ENCODE assay signal across 16 mouse cellular contexts in the genomic region with DNA sequence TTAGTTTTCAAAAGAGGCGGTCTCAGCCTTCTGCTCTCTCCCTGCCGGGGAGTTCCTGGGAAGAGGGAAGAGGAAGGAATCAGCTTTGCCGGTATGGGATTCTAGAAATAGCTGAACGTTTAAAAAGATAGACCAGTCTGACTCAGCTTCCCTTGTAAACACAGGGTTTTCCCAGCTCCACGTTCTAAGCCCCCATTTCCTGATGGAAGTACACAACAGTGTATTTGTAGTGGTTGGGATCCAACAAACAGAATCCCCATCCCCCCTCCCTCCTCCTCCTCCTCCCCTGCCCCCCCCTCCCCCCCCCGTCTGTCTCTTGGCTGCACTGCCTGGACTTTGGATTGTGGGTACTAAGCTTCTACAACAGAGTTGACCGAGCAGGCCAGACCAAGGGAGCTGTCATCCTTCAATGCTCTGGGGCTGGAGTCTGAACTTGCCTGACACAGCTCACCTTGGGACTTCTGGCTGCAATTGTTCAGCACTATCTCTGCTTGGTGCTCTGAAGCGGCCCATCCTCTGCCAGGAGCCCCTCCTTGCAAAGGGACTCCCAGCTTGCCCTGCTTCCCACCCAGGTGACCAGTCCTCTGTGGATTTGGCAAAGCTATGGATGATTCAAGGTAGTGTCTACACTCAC. TPM values are rescaled to one million over a fixed set of nuclear protein-coding genes. Genes with fewer than 3 reads are reported as not detected.
DNase-seq lines count a peak whose midpoint lies in the region; ATAC-seq and TF ChIP-seq lines count a peak whose summit lies in the region.
"Had no signal": no experiment of that assay in that cellular context is flagged by ENCODE, and none has a peak within 500 bp of the region (broad histone marks: within the 10 kb centered on the region; RNA-seq: fewer than 3 reads in every experiment).

No protein-coding gene starts in this region.

- peak; percentile 48 to 73 for DNase-seq in heart, adult 18-20 months
- DNase-seq in heart, postnatal 10 days, result no peak
- DNase-seq in lung, embryonic 14.5 days, result peak; percentile 49
- no peak for DNase-seq in lung, postnatal 14 days
- DNase-seq in kidney, postnatal 25 days, result peak; percentile 68 to 90
- DNase-seq in cerebellum, postnatal 14 days, result no peak
- no peak for DNase-seq in right cerebral cortex, postnatal 25 days
- DNase-seq: adrenal gland, adult 2 months; cerebellum, adult 9-10 months had no signal

- ATAC-seq in lung, embryonic 14.5 days (ENCODE audit: insufficient read depth), result no peak
- ATAC-seq in intestine, postnatal 0 days, result 0 out of 2 replicates have a peak, but pooled peaks have one; percentile 30

- peak overlapping the region; percentile 10; the same call in 1 of the 2 replicates for H3K4me2 ChIP-seq in lung, embryonic 14.5 days
- H3K4me2 ChIP-seq in intestine, postnatal 0 days (replicated peaks; ENCODE audit: low read depth), result no peak overlapping the region
- H3K4me2 ChIP-seq: hindbrain, embryonic 15.5 days; limb, embryonic 15.5 days; neural tube, embryonic 12.5 days; stomach, embryonic 15.5 days had no signal

- no peaks in the 10 kb centered on the region for H3K27me3 ChIP-seq in lung, embryonic 14.5 days (ENCODE audit: insufficient read depth, low read length)
- H3K27me3 ChIP-seq in intestine, postnatal 0 days (replicated peaks; ENCODE audit: control insufficient read depth, insufficient read depth, low read length), result no peaks in the 10 kb centered on the region
- H3K27me3 ChIP-seq: hindbrain, embryonic 15.5 days; limb, embryonic 15.5 days; neural tube, embryonic 12.5 days; stomach, embryonic 15.5 days had no signal

- no peaks in the 10 kb centered on the region for H3K9me3 ChIP-seq in lung, embryonic 14.5 days (ENCODE audit: low read depth, low read length)
- no peaks in the 10 kb centered on the region for H3K9me3 ChIP-seq in intestine, postnatal 0 days (ENCODE audit: control insufficient read depth)
- H3K9me3 ChIP-seq: hindbrain, embryonic 15.5 days; limb, embryonic 15.5 days; neural tube, embryonic 12.5 days; stomach, embryonic 15.5 days had no signal

- WGBS in lung, embryonic 14.5 days, result 32% methylated on average over 8 of the region's 8 CpGs
- WGBS in intestine, postnatal 0 days, result 25% methylated on average over 8 of the region's 8 CpGs

- no peak overlapping the region for H3K4me3 ChIP-seq in lung, embryonic 14.5 days (ENCODE audit: low read depth, low read length)
- H3K4me3 ChIP-seq in intestine, postnatal 0 days (ENCODE audit: low read depth, low read length), result no peak overlapping the region
- H3K4me3 ChIP-seq: hindbrain, embryonic 15.5 days; layer of hippocampus, adult 2 months; limb, embryonic 15.5 days; neural tube, embryonic 12.5 days; stomach, embryonic 15.5 days had no signal

- intact Hi-C loops in heart, postnatal 10 days (cut with DNase I), result no loop called here

- peaks cover 35% of the 10 kb centered on the region for H3K4me1 ChIP-seq in lung, embryonic 14.5 days (ENCODE audit: insufficient read depth)
- H3K4me1 ChIP-seq in intestine, postnatal 0 days (replicated peaks; ENCODE audit: control insufficient read depth, insufficient read depth, low read length), result peaks cover 12% of the 10 kb centered on the region

- peak overlapping the region; percentile 76; the same call in 1 of the 2 replicates for H3K27ac ChIP-seq in lung, embryonic 14.5 days (ENCODE audit: low read depth)
- H3K27ac ChIP-seq in intestine, postnatal 0 days (ENCODE audit: low read depth, low read length), result no peak overlapping the region; the same call in 1 of the 2 replicates
- H3K27ac ChIP-seq: hindbrain, embryonic 15.5 days; layer of hippocampus, adult 2 months; limb, embryonic 15.5 days; neural tube, embryonic 12.5 days; stomach, embryonic 15.5 days had no signal

- H3K36me3 ChIP-seq in lung, embryonic 14.5 days (ENCODE audit: insufficient read depth), result no peaks in the 10 kb centered on the region
- H3K36me3 ChIP-seq in intestine, postnatal 0 days (ENCODE audit: control insufficient read depth, insufficient read depth), result no peaks in the 10 kb centered on the region
- H3K36me3 ChIP-seq: hindbrain, embryonic 15.5 days; limb, embryonic 15.5 days; neural tube, embryonic 12.5 days; stomach, embryonic 15.5 days had no signal

- H3K9ac ChIP-seq in lung, embryonic 14.5 days, result no peak overlapping the region
- H3K9ac ChIP-seq in intestine, postnatal 0 days (ENCODE audit: low read depth, low read length), result no peak overlapping the region
- H3K9ac ChIP-seq: hindbrain, embryonic 15.5 days; limb, embryonic 15.5 days; neural tube, embryonic 12.5 days; stomach, embryonic 15.5 days had no signal

- TF ChIP-seq CTCF in lung, embryonic 14.5 days (IDR thresholded peaks at IDR 0.05; ENCODE audit: low read depth), result no peak
- no peak for TF ChIP-seq CTCF in intestine, postnatal 0 days (IDR thresholded peaks at IDR 0.05; ENCODE audit: low read depth)

RNA-seq across cellular contexts. Expression of a gene that starts 22.2 kb away (rescaled TPM):
- 1 to 10 TPM; 4.2 to 4.4 TPM for total RNA-seq in heart, adult 18-20 months (2021)
- 1 to 10 TPM; 3.5 to 4.7 TPM for total RNA-seq in heart, postnatal 10 days (2021)
- 13.5 and 15.4 TPM in 2 replicates for polyA plus RNA-seq in lung, embryonic 14.5 days (2014; fragmentation: Nextera tagmentation; extraction: Ambion mirVana)
- 20.0 and 20.6 TPM in 2 replicates for polyA plus RNA-seq in intestine, postnatal 0 days (2015; fragmentation: Nextera tagmentation; extraction: Ambion mirVana)

RNA-seq across cellular contexts. Expression of a gene that starts 39.7 kb away (rescaled TPM):
- 10 to 100 TPM; 16.7 to 25.6 TPM for total RNA-seq in heart, adult 18-20 months (2021)
- 10 to 100 TPM; 17.7 to 27.5 TPM for total RNA-seq in heart, postnatal 10 days (2021)
- polyA plus RNA-seq in lung, embryonic 14.5 days (2014; fragmentation: Nextera tagmentation; extraction: Ambion mirVana), result 0.46 and 0.54 TPM in 2 replicates
- polyA plus RNA-seq in intestine, postnatal 0 days (2015; fragmentation: Nextera tagmentation; extraction: Ambion mirVana), result 0.46 and 0.51 TPM in 2 replicates
- total RNA-seq: megakaryocyte progenitor cell, adult 5-6 weeks had no signal

RNA-seq across cellular contexts. Expression of a gene that starts 52.9 kb away (rescaled TPM):
- 10 to 100 TPM; 25.0 to 26.0 TPM for total RNA-seq in heart, adult 18-20 months (2021)
- total RNA-seq in heart, postnatal 10 days (2021), result 10 to 100 TPM; 14.7 to 16.4 TPM
- 8.2 and 10.3 TPM in 2 replicates for polyA plus RNA-seq in lung, embryonic 14.5 days (2014; fragmentation: Nextera tagmentation; extraction: Ambion mirVana)
- polyA plus RNA-seq in intestine, postnatal 0 days (2015; fragmentation: Nextera tagmentation; extraction: Ambion mirVana), result 2.2 and 2.3 TPM in 2 replicates

Comparison
In these comparisons a context has a peak if more than half of its experiments do, and no peak if none do; other contexts are left out.
1. DNase-seq: peak in heart, adult 18-20 months (2 of 2), lung, embryonic 14.5 days (single experiment) and kidney, postnatal 25 days (2 of 2); none in heart, postnatal 10 days (0 of 2), lung, postnatal 14 days (single experiment), cerebellum, postnatal 14 days (0 of 2) and right cerebral cortex, postnatal 25 days (single experiment).